In the genomic region with DNA sequence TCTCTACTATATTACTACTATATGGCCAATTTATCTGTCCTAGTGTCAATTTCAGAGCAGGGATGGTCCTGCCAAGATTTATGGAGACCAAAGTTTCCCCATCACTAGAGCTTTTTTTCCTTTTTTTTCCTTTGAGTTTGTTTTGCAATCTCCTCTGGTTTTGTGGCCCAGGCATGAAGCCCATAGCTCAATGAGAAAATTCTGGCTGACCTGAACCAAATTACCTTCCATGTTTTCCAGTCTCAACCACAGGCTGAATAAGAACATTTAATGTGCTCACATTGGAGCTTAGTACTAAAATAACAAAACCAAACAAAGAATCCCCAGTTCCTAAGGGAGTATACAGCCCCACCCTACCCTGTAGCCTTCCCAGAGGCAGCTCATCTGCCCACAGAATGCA, we compare ENCODE assay signal across 26 mouse cellular contexts. TPM values are rescaled to one million over a fixed set of nuclear protein-coding genes. Genes with fewer than 3 reads are reported as not detected.
"Had no signal": no experiment of that assay in that cellular context is flagged by ENCODE, and none has a peak within 500 bp of the region (broad histone marks: within the 10 kb centered on the region; RNA-seq: fewer than 3 reads in every experiment).

No protein-coding gene starts in this region.

- H3K36me3 ChIP-seq: lung, embryonic 15.5 days; midbrain, embryonic 15.5 days; neural tube, embryonic 15.5 days had no signal

- H3K4me1 ChIP-seq: lung, embryonic 15.5 days; megakaryocyte, embryonic 14.5 days; midbrain, embryonic 13.5 days; midbrain, embryonic 15.5 days; neural tube, embryonic 13.5 days; neural tube, embryonic 15.5 days had no signal

- H3K4me3 ChIP-seq: lung, embryonic 15.5 days; megakaryocyte, embryonic 14.5 days; midbrain, embryonic 13.5 days; midbrain, embryonic 15.5 days; myocyte; neural tube, embryonic 13.5 days; neural tube, embryonic 15.5 days had no signal

- ATAC-seq: liver, postnatal 0 days; lung, postnatal 0 days; midbrain, embryonic 13.5 days; midbrain, embryonic 15.5 days had no signal

- H3K27ac ChIP-seq: lung, embryonic 15.5 days; macrophage; midbrain, embryonic 13.5 days; midbrain, embryonic 15.5 days; neural tube, embryonic 13.5 days; neural tube, embryonic 15.5 days had no signal

- H3K9ac ChIP-seq: liver, postnatal 0 days; lung, embryonic 15.5 days; midbrain, embryonic 13.5 days; midbrain, embryonic 15.5 days; neural tube, embryonic 13.5 days; neural tube, embryonic 15.5 days had no signal

- DNase-seq: liver, postnatal 0 days; lung, adult 2 months; lung, postnatal 14 days; lung, postnatal 36 days; retina, postnatal 1 day; right cerebral cortex, adult 18-20 months; right cerebral cortex, postnatal 14 days; spleen, adult 18-20 months; thymus, adult 18-20 months; thymus, postnatal 14 days; thymus, postnatal 36 days had no signal

- H3K27me3 ChIP-seq: lung, embryonic 15.5 days; midbrain, embryonic 13.5 days; midbrain, embryonic 15.5 days; neural tube, embryonic 13.5 days; neural tube, embryonic 15.5 days had no signal

- H3K9me3 ChIP-seq: lung, embryonic 15.5 days; midbrain, embryonic 13.5 days; midbrain, embryonic 15.5 days; neural tube, embryonic 13.5 days; neural tube, embryonic 15.5 days had no signal

- H3K4me2 ChIP-seq: lung, embryonic 15.5 days; midbrain, embryonic 11.5 days; midbrain, embryonic 13.5 days; midbrain, embryonic 15.5 days; neural tube, embryonic 13.5 days; neural tube, embryonic 15.5 days had no signal

RNA-seq across cellular contexts. Expression of gene Masp1, which starts 44.0 kb away (rescaled TPM):
- total RNA-seq: megakaryocyte progenitor cell, adult 5-6 weeks had no signal

RNA-seq across cellular contexts. Expression of gene Rtp1, which starts 47.7 kb away (rescaled TPM):
- total RNA-seq: megakaryocyte progenitor cell, adult 5-6 weeks had no signal
- polyA plus RNA-seq: liver, postnatal 0 days; lung, adult 2 months; lung, embryonic 15.5 days; lung, postnatal 0 days; macrophage; midbrain, embryonic 11.5 days; midbrain, embryonic 15.5 days; myocyte; neural tube, embryonic 11.5 days; neural tube, embryonic 15.5 days; small intestine, adult 2 months; stomach, embryonic 14.5 days; thymus, postnatal 0 days had no signal
